Mouse (Mus musculus): Measurements from ENCODE around the gene Depdc1b. TPM values are rescaled to one million over a fixed set of nuclear protein-coding genes. Genes with fewer than 3 reads are reported as not detected.

The Depdc1b gene
- polyA plus RNA-seq, 1 experiment = 0.16 TPM

DNA sequence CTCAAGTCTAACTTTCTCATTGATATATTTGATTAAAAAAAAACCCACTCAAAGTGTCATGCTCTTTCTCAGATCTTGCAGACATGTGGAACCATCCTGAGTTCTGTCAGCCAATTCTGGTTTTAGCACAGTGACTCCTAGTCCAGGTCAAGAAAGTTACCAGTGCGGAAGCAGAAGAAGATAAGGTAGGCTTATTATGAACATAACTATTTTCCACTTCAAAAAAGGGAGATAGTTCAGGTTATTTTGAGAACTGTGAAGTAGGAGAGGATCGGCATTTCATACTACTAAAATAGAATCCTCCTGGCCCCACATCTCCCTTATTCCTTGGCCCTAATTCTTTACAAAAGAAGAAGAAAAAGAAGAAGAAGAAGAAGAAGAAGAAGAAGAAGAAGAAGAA is 121.3 kb downstream of the Depdc1b start:
- no peak for DNase-seq (ENCODE audit: low read depth)

DNA sequence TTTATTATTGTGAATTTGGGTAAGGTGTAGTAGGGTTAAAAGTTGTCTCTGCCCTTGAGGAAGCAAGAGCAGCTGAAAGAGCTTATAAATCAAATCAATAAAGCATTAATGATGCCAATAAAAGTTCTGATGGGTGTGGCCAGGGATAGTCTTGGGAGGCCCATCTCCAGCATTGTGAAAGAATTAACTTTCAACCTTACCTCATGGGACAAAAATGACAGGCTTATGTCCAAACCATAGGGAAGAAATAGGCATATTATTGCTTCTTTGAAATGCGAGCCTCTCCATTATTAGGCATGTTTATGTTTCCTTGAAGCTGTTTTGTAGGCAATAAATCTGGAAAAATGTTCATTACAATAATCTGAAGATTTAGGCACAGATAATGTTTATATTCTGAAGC is 122.9 kb downstream of the Depdc1b start:
- DNase-seq (ENCODE audit: low read depth) = no peak

DNA sequence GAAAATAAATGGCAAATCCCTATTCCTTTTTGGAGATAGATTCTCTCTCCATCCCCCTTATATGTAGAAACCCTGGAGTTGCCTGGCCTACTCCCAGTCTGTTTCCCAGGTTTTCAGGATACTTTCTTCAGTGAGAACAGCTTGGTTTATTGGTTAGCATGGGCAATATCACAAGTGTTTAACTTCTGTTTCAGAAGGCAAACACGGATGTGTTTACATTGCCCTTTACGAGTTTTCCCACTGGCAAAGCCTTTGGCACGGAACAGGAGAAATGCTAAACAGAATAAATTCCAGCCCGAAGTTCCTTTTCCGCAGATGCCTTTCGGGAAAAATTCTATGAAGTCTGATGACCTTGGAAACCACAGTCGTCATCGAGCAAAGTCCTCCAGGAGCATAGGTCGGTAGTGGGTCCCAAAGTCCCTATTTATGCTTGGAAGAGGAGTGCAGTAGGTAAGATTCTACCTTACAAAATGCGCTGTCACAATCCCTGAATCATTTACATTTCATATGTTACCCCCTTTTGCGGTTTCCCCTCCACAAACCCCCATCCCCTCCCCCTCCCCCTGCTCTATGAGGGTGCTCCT is 132.3 kb downstream of the Depdc1b start:
- DNase-seq (ENCODE audit: low read depth) = no peak

DNA sequence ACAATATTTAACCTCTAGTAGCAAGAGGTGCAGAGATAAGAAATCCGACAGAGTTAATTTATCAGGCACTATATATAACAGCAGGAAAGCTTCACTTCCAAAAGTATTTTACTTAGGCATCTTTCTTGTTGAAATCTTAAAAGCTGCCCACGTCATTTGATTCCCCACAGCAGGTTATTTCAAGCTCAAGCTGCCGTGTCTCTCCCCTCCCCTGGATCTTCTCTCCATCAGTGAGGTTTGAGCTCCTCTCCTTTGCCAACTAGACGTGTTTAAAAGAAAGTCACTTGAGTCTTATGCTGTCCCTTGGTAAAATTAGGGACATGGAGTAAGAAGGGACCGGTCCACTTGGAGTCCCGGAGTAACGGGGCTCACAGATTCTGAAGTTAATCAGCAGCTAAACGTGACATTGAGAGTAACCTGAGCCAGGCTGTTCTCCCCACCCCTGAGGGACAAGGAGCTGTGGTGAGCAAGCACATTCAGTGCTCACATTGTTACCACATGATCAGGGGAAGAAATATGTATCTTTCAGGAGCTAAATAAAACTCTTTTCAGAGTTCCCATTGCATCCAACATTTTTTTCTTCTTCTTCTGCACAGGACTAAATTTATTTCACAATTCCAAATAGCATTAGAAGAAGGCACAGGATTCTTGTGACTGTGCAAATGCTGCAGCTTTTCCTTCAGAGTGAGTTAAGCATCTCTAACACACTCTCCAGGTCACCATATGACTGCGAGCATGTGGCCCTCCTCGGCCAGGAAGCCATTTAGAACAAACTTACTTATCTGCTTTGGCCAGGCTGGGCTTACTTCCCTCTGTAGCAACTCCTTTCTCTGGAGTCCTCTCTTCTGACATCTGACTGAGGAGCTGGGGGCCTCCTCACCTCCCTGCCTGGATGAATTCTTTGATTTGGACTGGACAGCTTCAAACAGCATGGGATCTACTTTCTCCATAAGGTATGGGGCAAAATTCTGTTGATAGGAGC is 133.3 kb downstream of the Depdc1b start, which contains the start of gene Pde4d:
Pde4d (plus strand) TSS at position 833 of the 982 bp plus-strand sequence.
- DNase-seq (ENCODE audit: low read depth) = no peak

DNA sequence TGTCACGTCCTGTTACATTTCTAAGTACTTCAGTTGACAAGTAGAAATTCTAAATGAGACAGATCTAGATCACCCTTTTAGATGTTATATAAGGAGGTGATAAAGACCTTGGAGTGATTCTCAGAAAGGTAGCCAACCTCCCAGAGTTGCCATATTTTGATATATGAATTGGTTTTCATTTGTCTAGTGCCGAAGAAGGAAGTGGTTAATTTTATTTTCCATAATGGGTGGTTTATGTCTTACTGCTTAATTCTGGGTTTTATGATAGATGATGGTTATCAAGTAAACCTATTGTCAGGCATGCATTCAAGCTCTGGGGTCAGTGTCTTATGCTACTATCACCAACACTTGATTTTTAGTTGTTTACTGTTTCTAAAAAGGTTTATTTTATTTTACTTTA is 135.0 kb downstream of the Depdc1b start:
- no peak for DNase-seq (ENCODE audit: low read depth)

DNA sequence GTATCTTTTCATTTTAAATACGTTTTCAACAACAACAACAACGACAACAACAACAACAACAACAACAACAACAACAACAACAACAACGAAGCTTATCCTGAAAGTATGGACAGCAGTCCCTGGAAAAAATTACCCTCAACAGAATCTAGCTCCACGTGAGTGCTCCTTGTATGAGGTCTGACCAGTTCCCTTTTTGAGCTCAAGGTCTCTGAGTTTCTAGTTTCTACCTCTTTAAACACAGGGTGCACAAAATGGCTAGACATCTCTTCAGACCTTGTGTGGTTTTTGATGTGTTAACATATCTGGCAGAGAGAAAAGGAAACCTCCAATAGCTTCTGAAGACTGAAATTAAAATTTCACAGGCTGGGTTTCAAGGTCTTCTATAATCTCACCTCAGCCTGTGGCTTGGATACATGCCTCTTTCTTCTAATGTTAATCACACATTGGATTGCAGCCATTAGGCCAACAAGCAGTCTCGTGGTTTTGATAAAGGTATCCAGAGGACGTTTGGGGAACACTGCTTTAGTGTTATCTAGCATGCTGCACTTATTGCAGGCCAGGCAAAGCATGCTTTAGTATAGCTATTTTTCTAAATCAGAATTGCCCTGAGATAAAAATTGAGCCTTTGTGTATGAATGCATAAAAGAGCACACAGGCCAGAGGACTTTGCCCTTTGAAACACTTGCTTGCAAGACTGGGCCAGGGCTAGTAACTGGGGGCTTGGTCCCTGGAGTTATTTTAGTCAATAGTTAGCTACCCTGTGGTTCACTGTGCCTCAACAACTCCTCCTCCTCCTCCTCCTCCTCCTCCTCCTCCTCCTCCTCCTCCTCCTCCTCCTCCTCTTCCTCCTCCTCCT is 137.2 kb downstream of the Depdc1b start:
- no peak for DNase-seq (ENCODE audit: low read depth)

Other genes starting within 250 kb of the Depdc1b start
- gene Ndufaf2, start 157.7 kb upstream of the Depdc1b start, polyA plus RNA-seq (2012; rRNA removed) = 4.8 and 11.2 TPM in 2 replicates
- 5.1 and 5.8 TPM in 2 replicates for gene Ercc8, start 157.6 kb upstream of the Depdc1b start, polyA plus RNA-seq (2012; rRNA removed)
- 0.93 and 1.7 TPM in 2 replicates for gene Elovl7, start 101.9 kb upstream of the Depdc1b start, polyA plus RNA-seq (2012; rRNA removed)
- gene Pde4d, start 133.6 kb downstream of the Depdc1b start, polyA plus RNA-seq (2012; rRNA removed) = 8.6 and 10.0 TPM in 2 replicates